Mouse (Mus musculus) lung, postnatal 0 days (tissue): ENCODE measurements around the gene Trim2. TPM values are rescaled to one million over a fixed set of nuclear protein-coding genes. Genes with fewer than 3 reads are reported as not detected.
A peak's percentile ranks its signal among the peaks of the same experiment; 100 is the strongest.

ENCODE experiments used
- ATAC-seq: fragments of 200-750 bp; cut with Nextera tagmentation; 2 replicates; pipeline ENCODE4 v1.8.0; 2017; ENCODE audit warnings: moderate library complexity
- DNase-seq: peaks from one replicate; pipeline ENCODE4 v3.0.0-alpha.2; 2016; ENCODE audit warnings: low spot score
- H3K27ac ChIP-seq: fragments of 300-500 bp; sonication (generic); 2 replicates; pipeline ENCODE4 v1.5.1; 2014; ENCODE audit warnings: antibody characterized with exemption, mild to moderate bottlenecking, low read length, mixed read lengths
- H3K27me3 ChIP-seq: fragments of 300-500 bp; sonication (generic); replicated peaks from 2 replicates; pipeline ENCODE4 v1.6.1; 2014; ENCODE audit warnings: low read length, mixed read lengths; ENCODE audit not compliant: insufficient read depth
- H3K36me3 ChIP-seq: fragments of 300-500 bp; sonication (generic); 2 replicates; pipeline ENCODE4 v1.6.1; 2014; ENCODE audit warnings: low read length, mixed read lengths; ENCODE audit not compliant: insufficient read depth
- H3K4me1 ChIP-seq: fragments of 300-500 bp; sonication (generic); 2 replicates; pipeline ENCODE4 v1.6.1; 2014; ENCODE audit warnings: antibody characterized with exemption, low read depth, low read length, mixed read lengths; ENCODE audit not compliant: insufficient read depth
- H3K4me2 ChIP-seq: fragments of 300-500 bp; sonication (generic); replicated peaks from 2 replicates; pipeline ENCODE4 v1.6.1; 2014; ENCODE audit warnings: low read depth, mild to moderate bottlenecking, low read length, moderate library complexity, mixed read lengths
- H3K4me3 ChIP-seq: fragments of 300-500 bp; sonication (generic); 2 replicates; pipeline ENCODE4 v1.5.1; 2014; ENCODE audit warnings: low read depth, low read length
- H3K9ac ChIP-seq: fragments of 300-500 bp; sonication (generic); replicated peaks from 2 replicates; pipeline ENCODE4 v1.6.1; 2014; ENCODE audit warnings: low read depth, mild to moderate bottlenecking
- H3K9me3 ChIP-seq: fragments of 300-500 bp; sonication (generic); 2 replicates; pipeline ENCODE4 v1.6.1; 2016; ENCODE audit warnings: low read length, mixed read lengths
- CTCF ChIP-seq: IDR thresholded peaks from 2 replicates; pipeline ENCODE4 v1.5.1; 2016; ENCODE audit warnings: antibody characterized with exemption, mild to moderate bottlenecking
- EP300 ChIP-seq: IDR thresholded peaks from 2 replicates; pipeline ENCODE4 v1.6.1; 2016; ENCODE audit warnings: antibody characterized with exemption, mild to moderate bottlenecking, control low read depth
- WGBS: fragments of 180-500 bp; shearing (Covaris S2); extraction: QIAGEN DNeasy Blood & Tissue Kit; methylation state at CpG from one replicate; pipeline ENCODE4 v1.1.7; 2014; 5-methylcytosine and 5-hydroxymethylcytosine counted together
- polyA plus RNA-seq: library from polyadenylated mRNA; unstranded; fragments of >200 nt; fragmentation: Nextera tagmentation; extraction: Ambion mirVana; gene quantifications from 2 replicates; pipeline ENCODE4 v1.2.1, GENCODE M21; 2015

The Trim2 gene
- polyA plus RNA-seq, 1 experiment from 2014 or later: 18.7 TPM

DNA sequence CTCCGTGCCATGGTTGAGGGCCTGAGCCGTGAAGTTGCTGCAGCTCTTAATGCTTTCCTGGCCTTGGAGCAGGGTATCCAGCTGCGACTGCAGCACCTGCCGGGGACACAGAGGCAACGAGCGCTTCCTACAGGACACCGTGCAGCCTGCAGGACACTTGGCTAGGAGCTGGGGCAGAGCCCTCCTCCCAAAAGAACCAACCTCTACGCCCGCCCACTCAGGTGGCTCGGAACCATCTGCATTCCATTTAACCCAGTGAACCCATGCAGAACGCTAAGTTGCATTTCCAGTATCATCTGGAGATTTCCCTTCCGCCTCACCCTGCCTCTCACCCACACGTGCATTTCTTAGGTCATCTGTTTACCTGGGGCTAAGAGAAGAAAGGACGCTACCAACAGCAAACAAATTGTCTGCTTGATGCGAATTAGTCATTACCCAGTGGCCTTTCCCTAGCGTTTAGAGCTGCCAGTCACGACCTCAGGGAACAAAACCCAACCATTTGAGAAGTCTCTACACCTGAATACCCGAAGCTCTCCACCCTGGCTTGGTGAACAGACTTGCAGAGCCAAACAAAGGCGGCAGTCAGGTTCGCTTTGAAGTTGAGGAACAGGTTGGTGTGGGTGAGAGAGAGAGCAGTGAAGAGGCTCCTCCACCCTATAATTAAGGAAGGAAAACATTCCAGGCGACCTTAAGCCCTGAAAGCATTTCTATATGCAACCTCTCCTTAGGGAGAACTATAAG is 115.4 kb downstream of the Trim2 start:
- DNase-seq (peak; percentile 87), ATAC-seq (peak; percentile 88)
- Histone ChIP-seq H3K27ac (peak overlapping the region; percentile 73), H3K36me3 (no peaks in the 10 kb centered on the region), H3K4me2 (peak overlapping the region; percentile 64), H3K27me3 (no peaks in the 10 kb centered on the region), H3K4me1 (no peaks in the 10 kb centered on the region), H3K9me3 (no peaks in the 10 kb centered on the region), H3K4me3 (peak overlapping the region; percentile 42), H3K9ac (peak overlapping the region; percentile 46)
- TF ChIP-seq CTCF (peak; percentile 55), EP300 (peak; percentile 32; the same call in 1 of the 2 replicates)
- 37% methylated on average over 21 of the region's 21 CpGs for WGBS

DNA sequence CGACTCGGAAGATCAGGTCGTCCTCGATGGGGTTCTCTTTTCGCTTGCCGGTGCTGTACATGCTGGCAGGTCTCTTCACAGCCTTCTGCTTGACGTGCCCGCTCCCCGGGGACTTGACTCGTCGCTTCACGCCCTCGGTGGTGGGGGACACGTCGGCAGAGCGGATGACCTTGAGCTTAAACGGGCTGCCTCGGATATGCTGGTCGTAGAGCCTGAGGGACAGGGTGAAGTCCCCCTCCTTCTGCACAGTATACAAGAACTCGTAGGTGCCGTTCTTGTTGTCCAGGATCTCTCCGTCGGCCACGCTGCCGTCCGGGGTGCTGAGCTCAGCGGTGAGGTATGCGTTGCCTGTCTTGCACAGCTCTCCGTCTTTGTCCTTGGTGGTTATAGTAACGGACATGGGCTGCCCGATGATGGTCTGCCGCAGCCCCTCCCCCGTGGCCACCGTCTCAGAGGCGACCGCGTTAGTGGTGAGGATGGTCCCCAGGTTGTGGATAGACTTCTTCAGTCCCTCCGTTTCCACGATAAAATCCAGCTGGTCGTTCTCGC is 116.1 kb downstream of the Trim2 start:
- Histone ChIP-seq H3K4me2 (peak overlapping the region; percentile 64), H3K4me1 (no peaks in the 10 kb centered on the region), H3K27ac (peak overlapping the region; percentile 73), H3K4me3 (peak overlapping the region; percentile 42), H3K9me3 (no peaks in the 10 kb centered on the region), H3K36me3 (no peaks in the 10 kb centered on the region), H3K27me3 (no peaks in the 10 kb centered on the region), H3K9ac (peak overlapping the region; percentile 46)
- WGBS: 4% methylated on average over 41 of the region's 41 CpGs
- DNase-seq (peak; percentile 51), ATAC-seq (peak; percentile 45)
- TF ChIP-seq CTCF (no peak), EP300 (no peak)

DNA sequence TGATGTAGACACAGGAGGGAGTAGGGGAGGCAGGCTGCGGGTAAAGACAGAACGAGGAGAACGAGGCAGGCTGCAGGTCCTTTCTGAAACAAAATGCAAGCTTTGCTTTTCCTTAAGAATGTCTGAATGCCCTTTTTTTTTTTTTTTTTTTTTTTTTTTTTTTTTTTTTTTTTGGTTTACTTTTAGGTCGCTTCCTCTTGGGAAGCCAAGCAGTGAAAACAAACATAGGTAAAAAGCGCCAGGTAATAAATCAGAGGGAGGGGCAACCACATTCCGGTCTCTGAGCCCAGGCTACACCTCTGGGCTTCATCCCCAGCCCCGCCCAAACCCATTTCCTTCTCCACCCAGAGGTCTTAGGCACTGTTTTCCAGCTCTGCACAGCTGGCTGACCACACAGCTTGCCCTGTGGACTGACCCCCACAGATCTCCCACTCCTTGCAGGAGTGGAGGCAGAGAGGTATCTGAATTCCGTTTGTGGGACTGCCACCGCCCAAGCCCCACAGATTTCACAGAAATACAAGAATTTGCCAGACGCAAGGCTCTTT is 117.0 kb downstream of the Trim2 start:
- H3K4me2 ChIP-seq: peak overlapping the region; percentile 64
- peak overlapping the region; percentile 73; the same call in 1 of the 2 replicates for H3K27ac ChIP-seq
- TF ChIP-seq EP300: no peak
- no peak for TF ChIP-seq CTCF
- H3K4me1 ChIP-seq: no peaks in the 10 kb centered on the region
- H3K4me3 ChIP-seq: peak overlapping the region; percentile 42
- no peaks in the 10 kb centered on the region for H3K9me3 ChIP-seq
- DNase-seq: peak; percentile 39
- no peaks in the 10 kb centered on the region for H3K36me3 ChIP-seq
- H3K27me3 ChIP-seq: no peaks in the 10 kb centered on the region
- ATAC-seq: no peak
- WGBS: 29% methylated on average over 10 of the region's 10 CpGs
- H3K9ac ChIP-seq: no peak overlapping the region

DNA sequence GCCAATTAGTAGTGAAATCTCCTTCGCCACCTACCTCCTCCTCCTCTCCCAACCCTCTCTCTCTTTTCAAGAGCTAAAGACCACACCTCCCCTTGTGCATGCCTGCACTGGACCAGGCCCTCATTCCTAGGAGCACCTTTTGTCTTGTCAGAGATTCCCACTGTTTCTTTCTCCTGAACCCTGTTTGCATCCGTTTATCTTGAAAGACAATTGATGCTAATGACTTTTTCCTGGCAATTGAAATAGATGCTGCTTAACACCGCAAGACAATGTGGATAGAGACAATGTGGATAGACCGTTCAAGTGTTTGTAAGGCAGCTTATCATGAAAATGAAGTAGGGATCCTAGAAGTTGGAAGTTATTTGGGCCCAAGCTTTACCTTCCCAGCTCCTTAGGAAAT is 125.0 kb downstream of the Trim2 start:
- WGBS: 50% methylated on average over 4 of the region's 4 CpGs

DNA sequence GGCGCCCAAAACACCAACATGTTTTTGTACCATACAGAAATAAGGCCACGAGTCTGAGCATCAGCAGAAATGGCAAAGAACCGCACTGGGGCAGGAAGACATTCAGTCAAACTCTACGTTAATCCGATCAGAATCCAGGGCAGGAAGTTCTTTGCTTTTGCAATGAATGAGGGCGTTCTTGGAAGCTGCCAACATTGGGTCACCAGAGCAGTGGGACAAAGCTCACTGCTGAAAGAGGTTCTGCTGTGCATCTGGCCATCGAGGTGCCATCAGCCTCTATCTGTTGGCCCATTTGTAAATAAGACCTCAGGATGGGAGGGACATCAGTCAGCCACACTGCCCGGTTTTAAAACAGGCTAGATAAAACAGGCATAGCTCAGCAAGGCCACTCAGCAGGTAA is 125.6 kb downstream of the Trim2 start:
- H3K4me3 ChIP-seq: no peak overlapping the region
- no peaks in the 10 kb centered on the region for H3K9me3 ChIP-seq
- DNase-seq (no peak), ATAC-seq (no peak)
- 47% methylated on average over 8 of the region's 8 CpGs for WGBS
- no peaks in the 10 kb centered on the region for H3K27me3 ChIP-seq
- H3K4me1 ChIP-seq: no peaks in the 10 kb centered on the region
- TF ChIP-seq CTCF (no peak), EP300 (no peak)
- no peak overlapping the region for H3K27ac ChIP-seq
- H3K4me2 ChIP-seq: no peak overlapping the region
- no peak overlapping the region for H3K9ac ChIP-seq
- no peaks in the 10 kb centered on the region for H3K36me3 ChIP-seq

More for the DNA sequence above, 125.0 kb downstream of the Trim2 start:
- H3K4me1 ChIP-seq: no peaks in the 10 kb centered on the region
- ATAC-seq: no peak
- no peak overlapping the region for H3K27ac ChIP-seq
- H3K4me3 ChIP-seq: no peak overlapping the region
- H3K27me3 ChIP-seq: no peaks in the 10 kb centered on the region
- no peak overlapping the region for H3K4me2 ChIP-seq
- TF ChIP-seq CTCF: no peak
- TF ChIP-seq EP300: no peak
- DNase-seq: no peak
- H3K36me3 ChIP-seq: no peaks in the 10 kb centered on the region
- no peaks in the 10 kb centered on the region for H3K9me3 ChIP-seq
- H3K9ac ChIP-seq: no peak overlapping the region

DNA sequence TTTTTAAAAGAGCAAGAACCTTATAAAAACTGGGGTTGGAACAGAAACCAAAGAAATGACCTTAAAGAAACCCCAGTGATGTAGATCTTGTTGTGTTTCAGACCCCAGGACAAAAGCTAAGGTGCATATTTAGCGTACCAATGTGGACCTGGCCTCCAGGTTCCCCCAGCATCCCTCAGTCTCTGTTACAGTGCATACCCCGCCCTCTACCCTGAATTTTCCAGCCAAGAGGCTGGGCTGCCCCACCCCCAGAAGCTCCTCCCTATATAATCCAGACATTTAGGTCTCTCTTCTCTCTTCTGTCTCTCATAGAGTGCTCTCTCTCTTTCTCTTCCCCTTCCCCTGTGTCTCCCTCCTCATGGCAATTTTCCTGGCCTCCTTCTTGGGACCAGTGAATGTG is 126.4 kb downstream of the Trim2 start:
- Histone ChIP-seq H3K4me1 (no peaks in the 10 kb centered on the region), H3K9me3 (no peaks in the 10 kb centered on the region), H3K4me3 (no peak overlapping the region), H3K4me2 (no peak overlapping the region), H3K27ac (no peak overlapping the region), H3K36me3 (no peaks in the 10 kb centered on the region), H3K9ac (no peak overlapping the region), H3K27me3 (no peaks in the 10 kb centered on the region)
- no peak for ATAC-seq
- no peak for TF ChIP-seq EP300
- no peak for DNase-seq
- WGBS: 67% methylated on average over 2 of the region's 2 CpGs
